Mouse (Mus musculus) embryo, embryonic 11.5 days (tissue): ENCODE measurements around the gene Zfp28.

Experiments used
- DNase-seq: peaks from one replicate; pipeline ENCODE4 v3.0.0-alpha.2; 2012; ENCODE audit warnings: low read depth, low spot score

Zfp28 gene

GRCm38 (mm10) chr7:6397996-6398975 is 15.2 kb downstream of the Zfp28 start, which contains the start of gene Smim17:
Gene Smim17, plus strand, starts transcription at chr7:6398715.
- DNase-seq = peak; percentile 20

GRCm38 (mm10) chr7:6410043-6410442 is 26.9 kb downstream of the Zfp28 start, which contains the start of gene Gm20715:
Gene Gm20715, plus strand, starts transcription at chr7:6410277.
- peak; percentile 95 for DNase-seq

- DNase-seq = no peak
Measured at GRCm38 (mm10) chr7:6414626-6415441, 31.7 kb downstream of the Zfp28 start.

DNA sequence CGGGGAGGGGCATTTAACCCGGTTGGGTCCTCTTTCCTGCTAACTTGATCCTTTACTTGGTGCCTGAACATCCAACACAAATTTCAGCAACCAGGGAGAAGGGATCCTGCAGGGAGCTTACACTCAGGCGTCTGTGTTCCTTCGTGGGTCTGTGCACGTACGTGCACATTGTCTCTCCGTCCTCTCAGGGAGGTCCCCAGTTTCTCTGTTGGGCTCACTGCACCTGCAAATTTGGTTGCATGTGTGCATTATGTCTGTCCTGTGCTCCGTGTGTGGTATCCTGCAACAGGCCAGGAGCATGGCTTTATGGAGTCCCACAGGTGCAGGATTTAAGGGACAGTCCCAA is 32.3 kb downstream of the Zfp28 start:
- DNase-seq = no peak

DNA sequence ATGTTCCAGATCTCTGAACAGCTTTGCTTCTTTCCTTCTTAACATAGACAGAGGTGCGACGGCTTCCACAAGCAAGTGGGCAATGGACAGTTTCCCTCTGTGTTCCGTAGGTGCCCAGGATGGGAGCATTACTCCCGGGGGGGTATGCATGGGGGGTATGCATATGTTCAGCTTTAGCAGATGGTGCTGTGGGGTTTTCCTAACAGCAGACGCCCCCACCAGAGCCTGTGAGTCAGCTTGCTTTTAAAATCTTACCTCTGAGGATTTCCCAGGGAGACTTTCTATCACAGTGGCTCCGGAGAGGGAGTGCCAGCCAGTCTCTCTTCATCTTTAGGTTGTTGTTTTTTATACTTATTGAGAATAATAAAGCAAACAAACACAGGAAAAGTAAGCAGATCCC is 36.8 kb downstream of the Zfp28 start:
- no peak for DNase-seq

GRCm38 (mm10) chr7:6429381-6429780 is 46.3 kb downstream of the Zfp28 start:
- DNase-seq = no peak

GRCm38 (mm10) chr7:6430342-6430741 is 47.2 kb downstream of the Zfp28 start:
- no peak for DNase-seq

DNA sequence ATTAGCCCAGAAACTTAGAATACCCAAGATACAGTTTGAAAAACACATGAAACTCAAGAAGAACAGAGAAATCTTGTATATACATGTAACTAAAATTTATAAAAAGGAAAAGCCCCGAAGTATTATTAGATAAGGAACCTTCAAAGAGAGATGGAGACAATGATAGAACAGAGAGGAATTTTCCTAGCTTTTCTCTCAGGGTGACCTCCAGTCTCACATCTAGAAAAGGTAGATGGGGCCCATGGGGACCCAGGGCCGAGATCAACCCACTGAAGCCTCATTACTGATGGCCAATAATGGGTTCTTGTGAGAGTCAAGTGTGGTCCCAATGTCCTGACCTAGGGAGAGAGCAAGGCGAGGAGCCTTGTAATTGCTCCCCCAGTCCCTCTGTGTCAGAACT is 55.3 kb downstream of the Zfp28 start, which contains the start of gene Olfr1344:
Olfr1344 (plus strand) TSS at position 301 of the 400 bp plus-strand sequence.
- no peak for DNase-seq

DNA sequence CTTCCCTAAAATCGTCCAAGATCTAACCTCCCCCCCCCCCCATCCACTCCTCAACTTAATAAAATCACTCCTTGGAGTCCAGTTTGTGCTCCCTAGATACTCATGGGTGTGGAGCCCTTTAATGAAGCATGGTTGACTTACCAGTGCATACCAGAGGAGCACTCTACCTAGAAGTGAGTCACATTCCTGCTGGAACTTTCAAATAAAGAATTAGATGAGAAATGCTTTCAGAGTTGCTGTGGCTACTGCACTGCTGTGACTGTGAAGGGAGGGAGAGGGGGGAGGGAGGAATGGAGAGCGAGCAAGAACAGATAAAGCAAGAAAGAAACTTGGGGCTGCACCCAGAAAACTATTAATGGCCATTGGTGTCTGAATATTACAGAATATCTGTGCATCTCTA is 58.1 kb downstream of the Zfp28 start:
- no peak for DNase-seq
